Mouse (Mus musculus) stomach, embryonic 14.5 days (tissue): ENCODE data around the gene Ahctf1. TPM values are rescaled to one million over a fixed set of nuclear protein-coding genes. Genes with fewer than 3 reads are reported as not detected.
A peak's percentile ranks its signal among the peaks of the same experiment; 100 is the strongest.

Experiments used
- ATAC-seq: fragments of 200-750 bp; cut with Nextera tagmentation; 2 replicates; pipeline ENCODE4 v1.8.0; 2017; ENCODE audit warnings: low read depth, moderate TSS enrichment; ENCODE audit not compliant: insufficient number of reproducible peaks, insufficient read depth, low FRiP score
- H3K27ac ChIP-seq: fragments of 300-500 bp; sonication (generic); 2 replicates; pipeline ENCODE4 v1.5.1; 2014; ENCODE audit warnings: mild to moderate bottlenecking, low read length, moderate library complexity, mixed read lengths
- H3K27me3 ChIP-seq: fragments of 300-500 bp; sonication (generic); 2 replicates; pipeline ENCODE4 v1.6.1; 2014; ENCODE audit warnings: low read length, control low read depth, mixed read lengths; ENCODE audit not compliant: control insufficient read depth, insufficient read depth
- H3K36me3 ChIP-seq: fragments of 300-500 bp; sonication (generic); 2 replicates; pipeline ENCODE4 v1.6.1; 2014; ENCODE audit warnings: mild to moderate bottlenecking, control low read depth, low read length, moderate library complexity, mixed read lengths; ENCODE audit not compliant: control insufficient read depth, insufficient read depth
- H3K4me1 ChIP-seq: fragments of 300-500 bp; sonication (generic); 2 replicates; pipeline ENCODE4 v1.6.1; 2014; ENCODE audit warnings: low read length, control low read depth, mixed read lengths; ENCODE audit not compliant: control insufficient read depth, insufficient read depth
- H3K4me2 ChIP-seq: fragments of 300-500 bp; sonication (generic); replicated peaks from 2 replicates; pipeline ENCODE4 v1.6.1; 2014; ENCODE audit warnings: low read depth, low read length, control low read depth
- H3K4me3 ChIP-seq: fragments of 300-500 bp; sonication (generic); 2 replicates; pipeline ENCODE4 v1.5.1; 2014; ENCODE audit warnings: low read depth, low read length, control low read depth
- H3K9ac ChIP-seq: fragments of 300-500 bp; sonication (generic); replicated peaks from 2 replicates; pipeline ENCODE4 v1.6.1; 2014; ENCODE audit warnings: low read depth, mild to moderate bottlenecking, control low read depth, low read length, moderate library complexity, mixed read lengths
- H3K9me3 ChIP-seq: fragments of 300-500 bp; sonication (generic); 2 replicates; pipeline ENCODE4 v1.6.1; 2016; ENCODE audit warnings: low read depth, low read length, control low read depth; ENCODE audit not compliant: control insufficient read depth
- WGBS: fragments of 180-500 bp; shearing (Covaris S2); extraction: QIAGEN DNeasy Blood & Tissue Kit; methylation state at CpG from one replicate; pipeline ENCODE4 v1.1.7; 2014; 5-methylcytosine and 5-hydroxymethylcytosine counted together
- polyA plus RNA-seq: library from polyadenylated mRNA; unstranded; fragments of >200 nt; fragmentation: Nextera tagmentation; extraction: Ambion mirVana; gene quantifications from 2 replicates; pipeline ENCODE4 v1.2.1, GENCODE M21; 2014

The Ahctf1 gene
- polyA plus RNA-seq, 1 experiment from 2014 or later = 38.8 TPM

DNA sequence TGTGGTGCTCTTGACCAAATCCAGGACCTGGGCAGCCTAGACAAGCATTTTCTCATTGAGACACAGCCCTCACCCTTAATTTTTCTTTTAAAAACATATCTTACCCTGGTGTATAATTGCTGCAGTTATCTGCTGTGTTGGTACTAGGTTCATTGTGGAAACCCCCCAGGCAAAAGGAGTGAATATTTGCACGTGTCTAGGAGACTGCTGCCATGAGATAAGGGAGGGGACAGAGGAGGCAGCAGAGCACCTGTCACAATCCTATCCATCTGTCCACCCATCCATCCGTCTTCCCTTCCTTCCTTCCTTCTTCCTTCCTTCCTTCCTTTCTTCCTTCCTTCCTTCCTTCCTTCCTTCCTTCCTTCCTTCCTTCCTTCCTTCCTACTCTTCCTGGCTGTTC, 9.9 kb upstream of the Ahctf1 start:
- WGBS = 57% methylated on average over 2 of the region's 2 CpGs
- Histone ChIP-seq H3K4me3 (no peak overlapping the region), H3K9me3 (no peaks in the 10 kb centered on the region), H3K36me3 (no peaks in the 10 kb centered on the region), H3K27me3 (no peaks in the 10 kb centered on the region), H3K4me1 (no peaks in the 10 kb centered on the region), H3K4me2 (no peak overlapping the region), H3K9ac (no peak overlapping the region), H3K27ac (no peak overlapping the region)
- no peak for ATAC-seq

DNA sequence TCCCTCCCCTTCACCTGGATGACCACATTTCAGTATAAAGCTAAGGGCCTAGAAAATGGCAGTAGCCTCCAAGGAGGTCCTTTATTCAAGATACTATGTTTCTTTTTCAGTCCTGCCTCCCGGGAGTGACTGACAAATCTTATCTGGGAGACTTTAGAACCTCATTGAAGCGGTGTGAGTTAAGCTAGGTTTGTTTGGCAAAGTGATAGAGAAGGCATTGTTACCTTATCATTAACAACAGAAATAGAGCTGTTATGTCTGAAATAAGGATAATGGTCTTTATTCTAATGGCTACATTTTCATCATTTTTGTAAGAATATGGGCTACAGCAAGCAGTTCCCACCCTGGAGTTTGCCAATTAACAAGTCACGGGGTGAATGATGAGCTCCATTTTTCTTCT, 4.8 kb upstream of the Ahctf1 start:
- H3K27me3 ChIP-seq = no peaks in the 10 kb centered on the region
- H3K9me3 ChIP-seq = no peaks in the 10 kb centered on the region
- no peak overlapping the region for H3K27ac ChIP-seq
- ATAC-seq = no peak
- no peak overlapping the region for H3K4me3 ChIP-seq
- no peaks in the 10 kb centered on the region for H3K36me3 ChIP-seq
- H3K9ac ChIP-seq = no peak overlapping the region
- 0 out of 2 replicates have a peak, but pooled peaks cover 3% of the 10 kb centered on the region for H3K4me1 ChIP-seq
- H3K4me2 ChIP-seq = no peak overlapping the region
- 52% methylated on average over 3 of the region's 3 CpGs for WGBS

DNA sequence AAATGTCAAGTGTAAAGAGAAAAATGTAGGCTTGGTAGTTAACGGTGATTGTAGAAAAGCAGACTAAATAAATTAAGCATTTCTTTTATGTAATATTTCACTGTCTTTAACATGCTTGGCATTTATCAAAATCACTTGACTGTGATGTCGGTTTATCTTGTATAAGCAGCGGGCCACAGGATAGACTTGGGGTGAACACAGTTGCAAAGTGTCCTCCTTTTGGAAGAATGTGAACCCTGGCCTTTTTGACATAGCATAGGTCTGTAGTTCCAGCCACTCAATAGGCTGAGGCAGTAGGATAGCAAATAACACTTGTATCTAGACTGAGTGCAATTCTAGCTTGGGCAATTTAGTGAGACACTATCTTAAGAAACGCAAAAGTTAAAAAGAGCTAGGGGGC, 4.0 kb upstream of the Ahctf1 start:
- no peaks in the 10 kb centered on the region for H3K27me3 ChIP-seq
- no peak overlapping the region for H3K4me2 ChIP-seq
- 0 out of 2 replicates have a peak, but pooled peaks cover 3% of the 10 kb centered on the region for H3K4me1 ChIP-seq
- 65% methylated on average over 4 of the region's 4 CpGs for WGBS
- H3K27ac ChIP-seq = no peak overlapping the region
- H3K4me3 ChIP-seq = no peak overlapping the region
- H3K36me3 ChIP-seq = no peaks in the 10 kb centered on the region
- no peak for ATAC-seq
- H3K9me3 ChIP-seq = no peaks in the 10 kb centered on the region
- H3K9ac ChIP-seq = no peak overlapping the region

DNA sequence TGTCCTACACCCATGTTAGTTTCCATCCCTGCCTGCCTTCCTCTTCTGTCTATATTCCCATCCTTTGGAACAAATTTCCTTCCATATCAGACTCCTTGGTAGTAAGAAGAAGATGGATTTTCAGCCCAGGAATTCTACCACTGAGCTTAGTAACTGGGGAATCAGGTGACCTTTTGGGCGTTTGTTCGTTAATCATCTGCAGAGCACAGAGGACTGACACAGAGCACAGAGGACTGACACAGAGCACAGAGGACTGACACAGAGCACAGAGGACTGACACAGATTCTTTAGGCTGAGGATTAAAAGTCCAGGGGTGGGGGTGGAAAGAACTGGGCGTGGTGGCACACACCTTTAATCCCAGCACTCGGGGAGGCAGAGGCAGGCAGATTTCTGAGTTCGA, 2.3 kb upstream of the Ahctf1 start:
- H3K4me3 ChIP-seq = no peak overlapping the region
- H3K36me3 ChIP-seq = no peaks in the 10 kb centered on the region
- no peak for ATAC-seq
- no peaks in the 10 kb centered on the region for H3K9me3 ChIP-seq
- H3K27ac ChIP-seq = no peak overlapping the region
- WGBS = 78% methylated on average over 5 of the region's 5 CpGs
- H3K27me3 ChIP-seq = no peaks in the 10 kb centered on the region
- no peak overlapping the region for H3K9ac ChIP-seq
- peaks cover 12% of the 10 kb centered on the region; the same call in 1 of the 2 replicates for H3K4me1 ChIP-seq
- H3K4me2 ChIP-seq = no peak overlapping the region

DNA sequence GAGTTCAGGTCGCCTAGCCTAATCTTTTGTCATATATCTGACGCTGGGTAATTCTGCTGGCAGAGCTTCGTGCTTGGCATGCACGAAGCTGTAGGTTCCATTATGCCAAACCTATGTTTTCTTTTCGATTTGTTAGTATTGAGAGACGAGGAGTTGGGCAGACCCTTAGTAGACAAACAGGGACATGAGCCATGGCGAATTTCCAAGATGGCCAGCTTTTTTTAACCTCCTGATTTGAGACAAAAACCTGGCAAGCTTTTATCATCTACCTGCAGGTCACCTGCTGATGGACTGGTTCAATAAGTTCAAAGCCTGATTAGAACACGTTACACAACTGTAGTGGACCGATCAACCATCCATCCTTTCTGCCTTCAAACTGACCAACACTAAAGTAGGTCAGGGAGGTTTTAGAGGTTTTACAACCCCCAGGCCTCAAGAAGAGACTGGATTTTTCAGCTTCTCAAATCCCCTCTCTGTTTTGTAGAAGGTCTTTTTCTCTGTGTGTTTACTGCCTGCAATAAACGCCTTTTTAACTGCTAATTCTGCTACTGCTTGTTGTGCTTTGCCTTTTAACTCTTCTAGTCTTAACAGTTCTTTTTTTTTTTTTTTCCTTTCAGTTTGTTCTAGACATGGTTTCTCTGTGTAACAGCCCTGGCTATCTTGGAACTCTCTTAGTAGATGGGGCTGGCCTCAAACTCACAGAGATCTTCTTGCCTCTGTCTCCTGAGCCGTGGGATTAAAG, 831 bp upstream of the Ahctf1 start:
- ATAC-seq = no peak

DNA sequence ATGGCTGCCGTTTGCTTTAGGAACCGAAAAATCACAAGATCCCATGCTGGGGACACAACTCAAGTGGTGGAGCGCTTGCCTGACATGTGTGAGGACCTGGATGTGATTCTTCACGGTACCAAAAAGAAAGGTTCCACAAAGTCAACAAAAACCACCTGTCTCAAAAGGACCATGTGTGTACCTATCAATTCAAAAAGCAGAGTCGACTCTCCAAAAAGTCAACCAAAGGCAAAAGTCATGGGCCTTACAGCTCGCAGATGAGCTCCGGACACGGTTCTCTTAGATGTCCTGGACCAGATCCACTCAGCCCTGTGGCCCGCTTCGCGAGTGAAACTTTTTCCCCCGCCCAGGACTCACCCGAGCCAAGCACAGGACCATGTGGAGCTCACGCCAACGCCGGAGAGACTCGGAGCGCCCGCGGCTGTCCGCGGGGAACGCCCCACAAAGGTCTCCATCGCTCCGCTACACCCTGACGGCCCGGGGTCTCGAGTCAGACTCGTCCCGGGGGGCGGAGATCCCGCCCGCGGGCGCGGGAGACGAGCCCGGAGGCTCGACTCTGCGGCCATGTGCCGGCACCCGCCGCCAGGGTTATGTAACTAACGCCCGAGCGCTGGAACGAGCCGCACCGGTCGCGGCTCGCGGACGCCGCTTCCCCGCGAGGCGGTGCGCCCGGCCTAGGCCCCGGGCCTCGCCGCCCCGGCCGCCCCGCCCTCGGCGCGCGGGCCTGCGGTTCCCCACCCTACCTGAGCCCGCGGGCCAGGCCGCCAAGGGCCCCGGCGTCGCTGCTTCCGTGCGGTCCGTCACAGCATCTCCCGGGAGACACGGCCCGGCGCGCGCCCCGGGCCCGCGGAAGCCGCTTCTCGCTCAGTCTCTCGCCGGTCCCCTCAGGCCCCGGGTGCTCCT, 619 bp downstream of the Ahctf1 start, which contains the start of gene Gm10518:
Gene Gm10518 (plus strand): TSS at position 767 of the 903 bp plus-strand sequence.
- ATAC-seq = peak; percentile 64
- WGBS = under 1% methylated on average over 74 of the region's 94 CpGs

More for the DNA sequence above, 831 bp upstream of the Ahctf1 start:
- Histone ChIP-seq H3K4me1 (peaks cover 12% of the 10 kb centered on the region; the same call in 1 of the 2 replicates), H3K4me3 (peak overlapping the region; percentile 95), H3K4me2 (peak overlapping the region; percentile 42), H3K27me3 (no peaks in the 10 kb centered on the region), H3K9me3 (no peaks in the 10 kb centered on the region), H3K27ac (peak overlapping the region; percentile 99; the same call in 1 of the 2 replicates), H3K36me3 (0 out of 2 replicates have a peak, but pooled peaks cover 2% of the 10 kb centered on the region), H3K9ac (no peak overlapping the region)
- 38% methylated on average over 11 of the region's 11 CpGs for WGBS

DNA sequence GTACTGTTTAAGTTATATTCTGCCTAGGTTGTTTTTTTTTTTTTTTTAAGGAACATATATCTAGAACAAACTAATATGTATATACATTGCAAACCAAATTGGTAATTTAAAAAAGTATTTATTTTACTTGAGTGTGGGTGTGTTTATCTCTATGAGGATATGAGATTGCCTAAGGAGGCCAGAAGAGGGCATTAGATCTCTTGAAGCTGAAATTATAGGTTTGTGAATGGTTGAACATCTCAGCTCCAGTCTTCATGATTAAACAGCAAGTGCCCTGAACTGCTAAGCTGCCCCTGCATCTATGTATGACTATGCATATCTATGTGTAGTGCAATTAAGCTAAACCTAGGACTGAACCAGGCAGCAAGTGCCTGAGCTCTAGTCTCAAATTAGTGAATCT, 4.7 kb downstream of the Ahctf1 start:
- Histone ChIP-seq H3K9me3 (no peaks in the 10 kb centered on the region), H3K4me3 (no peak overlapping the region), H3K4me2 (no peak overlapping the region), H3K36me3 (peaks cover 47% of the 10 kb centered on the region), H3K27ac (no peak overlapping the region), H3K4me1 (peaks cover 9% of the 10 kb centered on the region; the same call in 1 of the 2 replicates), H3K9ac (no peak overlapping the region), H3K27me3 (no peaks in the 10 kb centered on the region)
- ATAC-seq = no peak

More for the DNA sequence above, 619 bp downstream of the Ahctf1 start, which contains the start of gene Gm10518:
- Histone ChIP-seq H3K36me3 (peaks cover 11% of the 10 kb centered on the region), H3K9ac (peak within 1 kb of the TSS; percentile 98), H3K4me2 (peak within 1 kb of the TSS; percentile 70), H3K4me1 (peaks cover 9% of the 10 kb centered on the region; the same call in 1 of the 2 replicates), H3K4me3 (peak within 1 kb of the TSS; percentile 95), H3K27me3 (no peaks in the 10 kb centered on the region), H3K27ac (peak within 1 kb of the TSS; percentile 99), H3K9me3 (no peaks in the 10 kb centered on the region)

DNA sequence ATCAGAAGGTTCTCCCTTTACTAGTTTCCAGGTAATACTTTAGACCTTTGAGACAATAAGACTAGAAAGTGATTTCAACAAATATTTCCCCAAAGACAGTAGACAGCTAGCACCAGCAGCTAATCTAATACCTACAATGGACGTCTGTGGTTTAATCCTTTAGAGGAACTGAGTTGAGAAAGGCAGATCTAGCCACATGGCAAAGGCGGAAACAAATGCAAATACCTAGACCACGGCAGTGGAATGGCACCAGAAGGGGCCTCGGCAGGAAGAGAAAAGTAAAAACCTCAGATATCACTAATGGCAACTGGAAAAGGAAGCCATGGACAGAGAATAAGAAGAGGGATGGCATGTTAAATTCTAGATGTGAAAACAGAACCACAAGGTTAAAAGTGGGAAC, 16.2 kb downstream of the Ahctf1 start:
- 83% methylated on average over 4 of the region's 4 CpGs for WGBS
- Histone ChIP-seq H3K4me3 (no peak overlapping the region), H3K27ac (no peak overlapping the region), H3K4me1 (no peaks in the 10 kb centered on the region), H3K36me3 (peaks cover 78% of the 10 kb centered on the region), H3K4me2 (no peak overlapping the region), H3K27me3 (no peaks in the 10 kb centered on the region), H3K9ac (no peak overlapping the region), H3K9me3 (no peaks in the 10 kb centered on the region)
- ATAC-seq = no peak
